Mouse (Mus musculus) embryonic fibroblast, embryonic 13.5 days (primary cell): ENCODE measurements around the gene Gdf10.

Experiments
- CTCF ChIP-seq: IDR thresholded peaks from 2 replicates; pipeline ENCODE4 v1.5.1; 2011; ENCODE audit warnings: mild to moderate bottlenecking, control low read depth, low read length, moderate library complexity, borderline replicate concordance; ENCODE audit not compliant: insufficient read depth
- POLR2A ChIP-seq: IDR thresholded peaks from 2 replicates; pipeline ENCODE4 v1.6.1; 2011; ENCODE audit warnings: low read depth, mild to moderate bottlenecking, control low read depth, low read length, moderate library complexity

DNA sequence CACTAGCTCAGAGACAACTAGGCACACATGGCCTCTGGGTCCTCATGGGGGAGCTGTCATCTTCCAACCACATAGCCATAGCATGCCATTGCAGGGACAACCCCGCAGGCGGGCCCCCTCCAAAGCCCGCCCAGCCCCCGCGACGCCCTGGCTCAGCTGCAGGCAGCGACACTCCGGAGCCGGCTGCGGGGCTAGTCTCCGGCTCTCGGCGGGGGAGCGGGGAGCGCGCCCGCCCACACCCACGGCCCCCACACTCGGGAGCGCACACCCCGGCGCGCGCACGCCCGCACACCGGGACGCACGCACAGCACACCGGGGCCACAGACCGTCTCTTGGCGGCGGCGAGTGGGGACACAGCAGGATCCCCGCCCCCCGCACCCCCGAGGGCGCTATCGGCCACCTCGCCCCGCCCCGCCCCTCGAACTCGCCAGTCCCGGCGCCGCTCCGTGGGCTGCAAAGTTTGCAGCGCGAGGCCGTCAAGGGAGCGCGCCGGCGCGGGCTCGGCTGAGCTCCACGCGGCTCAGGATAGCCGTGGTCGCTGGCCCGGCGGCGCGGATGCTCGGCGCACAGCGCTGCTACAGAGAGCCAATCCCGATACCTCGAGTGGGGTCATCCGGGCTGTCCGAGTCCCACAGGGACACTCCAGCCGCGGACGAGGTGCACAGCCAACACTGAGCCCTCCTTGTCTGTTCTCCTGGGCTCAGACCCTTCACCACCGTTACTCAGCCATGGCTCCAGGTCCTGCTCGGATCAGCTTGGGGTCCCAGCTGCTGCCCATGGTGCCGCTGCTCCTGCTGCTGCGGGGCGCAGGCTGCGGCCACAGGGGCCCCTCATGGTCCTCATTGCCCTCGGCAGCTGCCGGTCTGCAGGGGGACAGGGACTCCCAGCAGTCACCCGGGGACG is at the start of gene Gdf10:
- TF ChIP-seq POLR2A (no peak), CTCF (no peak)
